Mouse (Mus musculus) cortical plate, adult 2 months (tissue): ENCODE measurements around the gene Samd4. TPM values are rescaled to one million over a fixed set of nuclear protein-coding genes. Genes with fewer than 3 reads are reported as not detected.

Experiments
- H3K27ac ChIP-seq: fragments of 200-500 bp; 2 replicates; pipeline ENCODE4 v1.5.1; 2012; ENCODE audit warnings: low read length, control low read depth, inconsistent platforms; ENCODE audit not compliant: insufficient read depth
- H3K4me1 ChIP-seq: fragments of 200-500 bp; 2 replicates; pipeline ENCODE4 v1.6.1; 2011; ENCODE audit warnings: low read length; ENCODE audit not compliant: control insufficient read depth, insufficient read depth
- H3K4me3 ChIP-seq: fragments of 200-500 bp; 2 replicates; pipeline ENCODE4 v1.5.1; 2011; ENCODE audit warnings: mild to moderate bottlenecking, low read length, control low read depth; ENCODE audit not compliant: insufficient read depth
- CTCF ChIP-seq: fragments of 200-500 bp; IDR thresholded peaks from 2 replicates; pipeline ENCODE4 v1.5.1; 2011; ENCODE audit warnings: mild to moderate bottlenecking, control low read depth, low read length; ENCODE audit not compliant: insufficient read depth; ENCODE audit errors: extremely low read depth
- POLR2A ChIP-seq: fragments of 200-500 bp; IDR thresholded peaks from 2 replicates; pipeline ENCODE4 v1.6.1; 2011; ENCODE audit warnings: mild to moderate bottlenecking, low read length, control low read depth; ENCODE audit not compliant: insufficient read depth; ENCODE audit errors: extremely low read depth
- polyA plus RNA-seq: library from polyadenylated mRNA; depleted of rRNA; stranded (reverse); fragments of >200 nt; gene quantifications from 2 replicates; pipeline ENCODE4 v1.2.3, GENCODE M21; 2012; rRNA removed

The Samd4 gene
- polyA plus RNA-seq = 13.0 and 14.0 TPM in 2 replicates

DNA sequence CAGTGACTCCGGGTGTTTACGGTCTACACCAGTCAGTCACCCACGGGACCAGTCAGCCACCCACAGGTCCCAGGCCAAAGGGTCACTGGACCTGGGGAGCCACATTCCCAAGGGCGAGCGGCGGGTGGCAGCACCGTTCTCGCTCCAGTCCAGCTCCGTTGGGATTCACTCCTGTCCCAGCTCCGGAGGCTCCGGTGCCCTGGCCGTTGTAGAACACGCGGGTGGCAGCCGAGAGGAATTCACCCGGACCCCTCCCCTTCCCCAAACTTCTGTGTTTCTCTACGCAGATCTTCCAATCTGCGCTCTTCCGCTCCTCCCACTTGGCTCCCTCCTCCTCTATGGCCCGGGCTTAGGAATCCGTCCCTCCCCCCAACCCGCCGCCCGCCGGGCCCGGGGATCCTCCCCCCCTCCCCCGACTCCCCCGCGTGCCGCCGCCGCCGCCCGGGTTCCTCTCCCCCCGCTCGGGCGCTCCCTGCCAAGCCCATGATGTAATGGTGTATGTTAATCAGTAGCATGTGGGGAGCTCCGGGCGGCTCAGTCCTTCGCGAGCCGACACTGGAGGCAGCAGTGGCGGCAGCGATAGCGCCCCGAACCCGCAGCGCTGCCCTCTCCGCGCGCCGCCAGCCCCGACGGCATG is at the start of gene Samd4:
Gene Samd4 (plus strand): TSS at position 424 of the 637 bp plus-strand sequence.
- H3K4me1 ChIP-seq = peaks cover 7% of the 10 kb centered on the region
- H3K27ac ChIP-seq = peak within 1 kb of the TSS; percentile 78
- TF ChIP-seq CTCF (0 out of 2 replicates have a peak, but pooled peaks have one; percentile 16), POLR2A (peak; percentile 43; the same call in 1 of the 2 replicates)
- peak within 1 kb of the TSS; percentile 70 for H3K4me3 ChIP-seq

DNA sequence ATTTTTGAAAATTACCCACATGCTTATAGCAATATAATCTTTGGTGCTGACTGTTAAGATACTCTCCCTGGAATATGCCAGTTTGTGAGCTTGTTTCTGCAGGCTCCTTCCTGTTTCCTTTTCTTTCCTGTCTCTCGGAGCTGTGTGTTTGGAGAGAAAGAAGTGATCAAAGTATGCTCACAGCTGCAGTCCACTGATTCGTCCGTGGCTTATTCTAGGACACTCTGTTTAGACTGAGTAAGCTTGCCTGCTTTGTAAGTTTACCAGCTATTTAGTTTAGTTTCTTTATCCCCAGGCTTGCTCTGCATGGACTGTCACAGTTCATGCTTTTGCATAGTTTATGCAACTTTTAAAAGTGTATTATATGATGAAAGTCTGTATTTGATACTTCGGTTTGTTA is 43.3 kb upstream of the Samd4 start:
- Histone ChIP-seq H3K4me1 (no peaks in the 10 kb centered on the region; the same call in 1 of the 2 replicates), H3K4me3 (no peak overlapping the region), H3K27ac (no peak overlapping the region)
- TF ChIP-seq POLR2A (no peak), CTCF (no peak)

DNA sequence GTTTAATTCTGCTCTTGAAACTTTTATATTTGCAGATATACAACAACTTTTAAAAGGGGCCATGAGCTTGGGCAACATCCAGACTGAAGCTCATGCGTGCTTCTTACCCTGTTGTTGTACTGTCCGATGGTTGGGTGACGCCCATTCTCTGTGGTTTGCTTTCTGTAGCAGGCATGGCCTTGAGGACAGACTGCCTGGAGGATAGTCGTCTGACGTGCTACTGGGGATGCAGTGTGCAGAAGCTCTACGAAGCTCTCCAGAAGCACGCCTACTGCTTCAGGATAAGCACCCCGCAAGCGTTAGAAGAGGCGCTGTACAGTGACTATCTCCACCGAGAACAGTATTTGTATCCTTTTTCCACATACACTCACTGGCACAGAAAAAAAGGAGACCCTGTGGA is 36.9 kb upstream of the Samd4 start:
- Histone ChIP-seq H3K4me1 (no peaks in the 10 kb centered on the region; the same call in 1 of the 2 replicates), H3K27ac (no peak overlapping the region), H3K4me3 (no peak overlapping the region)
- TF ChIP-seq POLR2A (no peak), CTCF (no peak)

DNA sequence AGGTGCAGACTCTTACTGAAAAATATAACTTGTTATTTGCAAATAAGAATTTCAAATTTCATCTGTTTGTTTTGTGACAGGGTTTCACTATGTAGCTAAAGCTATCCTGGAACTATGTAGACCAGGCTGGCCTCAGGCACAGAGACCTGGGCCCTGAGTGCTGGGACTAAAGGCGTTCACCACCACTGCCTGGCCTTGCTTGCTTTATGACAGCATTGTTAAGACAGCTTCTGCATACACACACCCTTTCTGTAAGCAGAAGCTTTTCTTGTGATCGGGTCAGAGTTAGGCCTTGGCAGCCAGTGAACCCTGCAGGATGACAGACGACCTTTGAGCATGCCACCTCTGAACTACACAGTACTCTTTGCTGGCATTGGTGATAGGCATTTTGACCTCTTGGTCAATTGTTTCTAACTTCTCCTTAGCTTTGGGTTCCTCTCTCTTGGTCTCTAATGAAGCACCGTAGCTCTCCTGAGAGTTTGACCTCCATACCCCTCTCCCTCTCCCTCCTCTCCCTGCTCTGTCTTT is 34.5 kb upstream of the Samd4 start:
- H3K4me3 ChIP-seq = no peak overlapping the region
- no peak overlapping the region for H3K27ac ChIP-seq
- no peaks in the 10 kb centered on the region for H3K4me1 ChIP-seq
- TF ChIP-seq CTCF (no peak), POLR2A (no peak)

- H3K4me1 ChIP-seq = no peaks in the 10 kb centered on the region
- TF ChIP-seq CTCF (no peak), POLR2A (no peak)
- no peak overlapping the region for H3K27ac ChIP-seq
- no peak overlapping the region for H3K4me3 ChIP-seq
These were observed 33.9 kb upstream of the Samd4 start for GRCm38 (mm10) chr14:46848736-46849135.

GRCm38 (mm10) chr14:46849769-46850168 is 32.9 kb upstream of the Samd4 start:
- no peak for TF ChIP-seq CTCF
- no peaks in the 10 kb centered on the region for H3K4me1 ChIP-seq
- H3K4me3 ChIP-seq = no peak overlapping the region
- no peak overlapping the region for H3K27ac ChIP-seq

- Histone ChIP-seq H3K4me3 (no peak overlapping the region), H3K4me1 (no peaks in the 10 kb centered on the region), H3K27ac (no peak overlapping the region)
- TF ChIP-seq POLR2A = no peak
- no peak for TF ChIP-seq CTCF
These were observed 29.0 kb upstream of the Samd4 start for GRCm38 (mm10) chr14:46853677-46854076.

DNA sequence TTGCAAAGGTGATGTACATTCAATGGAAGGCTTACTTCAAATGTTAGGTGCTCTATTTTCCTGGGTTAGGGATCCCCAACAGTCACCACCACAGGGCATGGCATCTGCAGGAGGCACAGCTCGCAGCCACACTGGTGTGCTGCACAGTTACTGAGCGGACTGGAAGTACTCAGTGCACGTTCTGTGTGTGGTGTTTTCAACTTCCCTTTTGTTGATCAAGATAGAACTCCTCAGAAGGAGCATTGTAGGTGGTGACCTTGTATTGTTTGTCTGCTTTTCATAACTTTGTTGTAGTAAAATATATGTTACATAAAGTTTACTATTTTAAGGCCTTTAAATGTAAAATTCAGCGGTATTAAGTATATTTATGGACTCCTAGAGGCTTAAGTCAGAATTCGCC is 19.7 kb upstream of the Samd4 start:
- Histone ChIP-seq H3K4me1 (no peaks in the 10 kb centered on the region), H3K27ac (no peak overlapping the region), H3K4me3 (no peak overlapping the region)
- no peak for TF ChIP-seq POLR2A
- no peak for TF ChIP-seq CTCF

DNA sequence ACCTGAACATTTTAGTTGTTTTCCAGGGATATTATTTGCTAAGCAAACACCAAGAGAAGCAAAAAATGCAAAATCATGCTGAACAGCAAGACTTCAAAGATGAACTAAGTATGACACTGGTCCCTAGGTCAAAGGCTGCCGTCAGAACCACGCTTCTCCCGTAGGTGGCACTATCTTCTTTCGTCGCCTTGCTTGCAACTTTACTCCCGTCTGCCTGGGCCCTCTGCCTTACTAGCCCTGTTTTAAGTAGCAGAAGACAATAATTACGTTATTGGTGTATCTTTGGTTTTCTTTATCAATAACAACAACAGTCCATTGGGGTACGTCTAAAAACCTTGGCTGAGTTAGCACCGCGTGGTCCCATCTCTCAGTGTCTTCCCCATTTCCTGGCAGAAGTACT is 1.7 kb upstream of the Samd4 start:
- Histone ChIP-seq H3K4me3 (no peak overlapping the region), H3K4me1 (peaks cover 5% of the 10 kb centered on the region), H3K27ac (no peak overlapping the region)
- TF ChIP-seq POLR2A (no peak), CTCF (peak; percentile 90)
